Mouse (Mus musculus): ENCODE data around the gene Vmn2r36. TPM values are rescaled to one million over a fixed set of nuclear protein-coding genes. Genes with fewer than 3 reads are reported as not detected.
"Not testable (repeated sequence)": the region's sequence is repeated elsewhere in the genome, so short reads cannot be mapped to it uniquely, and the experiment has no call there.

The Vmn2r36 gene
- total RNA-seq (2021): not detected
- long read RNA-seq, experiment 1: 0 reads
- long read RNA-seq, experiment 2: 0 reads

- DNase-seq (ENCODE audit: low spot score): not testable (repeated sequence)
These were observed at the start of gene Vmn2r36 for GRCm38 (mm10) chr7:7902395-7902794. Vmn2r36 (minus strand) TSS chr7:7902495.

Other genes with a start within 250 kb of the Vmn2r36 start
- not detected for gene Vmn2r34, start 213.0 kb downstream of the Vmn2r36 start, total RNA-seq (2021)
- not detected for gene Vmn2r35, start 82.6 kb downstream of the Vmn2r36 start, total RNA-seq (2021)

All from gastrocnemius, adult 18-20 months (tissue).